Mouse (Mus musculus) embryonic facial prominence, embryonic 13.5 days (tissue): ENCODE data around the gene Syna. TPM values are rescaled to one million over a fixed set of nuclear protein-coding genes. Genes with fewer than 3 reads are reported as not detected.

Source experiments
- ATAC-seq: fragments of 200-750 bp; cut with Nextera tagmentation; 2 replicates; pipeline ENCODE4 v1.8.0; 2017; ENCODE audit warnings: low read depth; ENCODE audit not compliant: insufficient number of reproducible peaks, insufficient read depth, low FRiP score, low TSS enrichment
- H3K27ac ChIP-seq: fragments of 300-500 bp; sonication (generic); 2 replicates; pipeline ENCODE4 v1.5.1; 2015; ENCODE audit warnings: moderate library complexity, mild to moderate bottlenecking, inconsistent platforms
- H3K27me3 ChIP-seq: fragments of 300-500 bp; sonication (generic); 2 replicates; pipeline ENCODE4 v1.6.1; 2015; ENCODE audit warnings: mild to moderate bottlenecking, inconsistent platforms
- H3K36me3 ChIP-seq: fragments of 300-500 bp; sonication (generic); 2 replicates; pipeline ENCODE4 v1.6.1; 2015; ENCODE audit warnings: mild to moderate bottlenecking, inconsistent platforms
- H3K4me1 ChIP-seq: fragments of 300-500 bp; sonication (generic); 2 replicates; pipeline ENCODE4 v1.6.1; 2015; ENCODE audit warnings: inconsistent platforms
- H3K4me2 ChIP-seq: fragments of 300-500 bp; sonication (generic); 2 replicates; pipeline ENCODE4 v1.6.1; 2015; ENCODE audit warnings: moderate library complexity, mild to moderate bottlenecking, inconsistent platforms
- H3K4me3 ChIP-seq: fragments of 300-500 bp; sonication (generic); 2 replicates; pipeline ENCODE4 v1.5.1; 2015; ENCODE audit warnings: mild to moderate bottlenecking, inconsistent platforms
- H3K9ac ChIP-seq: fragments of 300-500 bp; sonication (generic); 2 replicates; pipeline ENCODE4 v1.6.1; 2015; ENCODE audit warnings: mild to moderate bottlenecking, inconsistent platforms
- H3K9me3 ChIP-seq: fragments of 300-500 bp; sonication (generic); 2 replicates; pipeline ENCODE4 v1.6.1; 2016; ENCODE audit warnings: inconsistent platforms
- WGBS: fragments of 180-500 bp; shearing (Covaris S2); methylation state at CpG from one replicate; pipeline ENCODE4 v1.1.7; 2015; ENCODE audit warnings: mixed read lengths; 5-methylcytosine and 5-hydroxymethylcytosine counted together
- microRNA-seq: library from miRNA; unstranded; fragments of <30 nt; microRNA quantifications from one replicate; pipeline ENCODE4, GENCODE M21; 2016
- polyA plus RNA-seq: library from polyadenylated mRNA; unstranded; fragments of >200 nt; fragmentation: Nextera tagmentation; extraction: Ambion mirVana; gene quantifications from 2 replicates; pipeline ENCODE4 v1.2.1, GENCODE M21; 2015

Syna gene
- polyA plus RNA-seq, 1 experiment from 2014 or later = 0.10 TPM

DNA sequence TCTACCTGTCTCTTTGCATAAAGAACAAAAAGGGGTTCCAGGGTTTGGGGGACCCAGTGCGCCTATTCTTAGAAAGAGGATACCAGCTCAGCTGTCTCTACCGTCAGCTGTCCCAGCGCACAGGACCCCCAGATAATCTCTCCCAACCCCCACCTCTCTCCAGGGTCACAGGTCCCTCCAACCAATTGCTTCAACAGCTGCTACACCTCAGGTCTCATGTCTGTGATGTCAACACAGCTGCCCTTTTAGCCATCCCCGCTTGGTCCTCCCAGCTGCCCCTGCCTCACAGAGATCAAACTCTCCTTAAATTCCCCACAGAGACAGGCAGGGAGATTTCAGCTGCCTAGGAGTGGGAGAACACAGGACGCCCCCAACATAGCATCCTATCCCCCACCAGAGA, 36.2 kb downstream of the Syna start:
- Histone ChIP-seq H3K36me3 (peaks cover 75% of the 10 kb centered on the region), H3K4me1 (peaks cover 3% of the 10 kb centered on the region), H3K4me3 (no peak overlapping the region), H3K4me2 (no peak overlapping the region), H3K27me3 (no peaks in the 10 kb centered on the region), H3K9ac (no peak overlapping the region), H3K9me3 (no peaks in the 10 kb centered on the region), H3K27ac (no peak overlapping the region)
- ATAC-seq = no peak
- WGBS = 86% methylated on average over 5 of the region's 5 CpGs

GRCm38 (mm10) chr5:134522524-134522923, 37.4 kb downstream of the Syna start:
- no peaks in the 10 kb centered on the region for H3K9me3 ChIP-seq
- H3K4me2 ChIP-seq = no peak overlapping the region
- no peak overlapping the region for H3K27ac ChIP-seq
- peaks cover 84% of the 10 kb centered on the region for H3K36me3 ChIP-seq
- no peaks in the 10 kb centered on the region for H3K4me1 ChIP-seq
- no peak overlapping the region for H3K9ac ChIP-seq
- ATAC-seq = no peak
- 94% methylated on average over 26 of the region's 26 CpGs for WGBS
- no peaks in the 10 kb centered on the region for H3K27me3 ChIP-seq
- H3K4me3 ChIP-seq = no peak overlapping the region

DNA sequence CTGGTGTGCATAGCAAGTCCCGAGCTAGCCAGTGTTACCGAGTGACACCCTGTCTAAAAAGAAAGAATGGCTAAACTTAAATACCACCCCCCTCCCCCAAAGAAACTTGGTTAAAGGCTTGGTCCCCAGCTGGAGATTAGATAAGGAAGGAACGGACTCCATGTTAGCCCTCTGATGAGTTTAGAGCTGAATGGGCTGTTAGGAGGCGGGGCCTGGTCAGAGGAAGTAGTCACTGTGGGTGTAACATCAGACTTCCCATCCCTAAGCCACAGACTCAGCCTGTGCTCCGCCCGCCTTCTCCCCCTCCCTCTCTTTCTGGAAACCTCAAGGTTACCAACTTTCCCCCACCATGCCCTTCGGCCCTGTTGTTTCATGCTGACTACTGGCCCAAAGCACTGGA, 38.2 kb downstream of the Syna start:
- Histone ChIP-seq H3K9ac (no peak overlapping the region), H3K4me3 (no peak overlapping the region), H3K4me1 (no peaks in the 10 kb centered on the region), H3K27me3 (no peaks in the 10 kb centered on the region), H3K36me3 (peaks cover 91% of the 10 kb centered on the region), H3K27ac (no peak overlapping the region), H3K4me2 (no peak overlapping the region), H3K9me3 (no peaks in the 10 kb centered on the region)
- WGBS = 91% methylated on average over 7 of the region's 7 CpGs
- no peak for ATAC-seq

DNA sequence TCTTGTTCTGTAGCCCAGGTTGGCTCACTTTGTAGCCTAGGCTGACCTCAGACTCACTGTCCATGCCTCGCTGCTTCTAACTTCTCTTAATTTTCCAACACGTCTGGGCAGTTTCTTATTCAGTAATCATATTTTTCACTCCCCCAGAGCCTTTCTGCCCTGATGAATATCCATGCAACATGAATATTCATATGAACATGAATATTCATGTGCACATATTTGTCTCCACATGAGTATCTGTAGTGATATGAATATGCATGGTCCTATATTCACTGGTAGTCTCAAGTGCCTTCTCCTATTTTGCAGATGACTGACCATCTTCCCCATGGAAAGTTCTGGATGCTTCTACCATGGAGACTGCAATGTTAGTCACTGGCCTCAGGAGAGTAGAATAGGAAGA, 38.8 kb downstream of the Syna start:
- no peaks in the 10 kb centered on the region for H3K9me3 ChIP-seq
- no peak overlapping the region for H3K27ac ChIP-seq
- peaks cover 93% of the 10 kb centered on the region for H3K36me3 ChIP-seq
- WGBS = 92% methylated on average over 2 of the region's 2 CpGs
- H3K27me3 ChIP-seq = no peaks in the 10 kb centered on the region
- H3K4me3 ChIP-seq = no peak overlapping the region
- no peak for ATAC-seq
- H3K9ac ChIP-seq = no peak overlapping the region
- no peaks in the 10 kb centered on the region for H3K4me1 ChIP-seq
- H3K4me2 ChIP-seq = no peak overlapping the region

DNA sequence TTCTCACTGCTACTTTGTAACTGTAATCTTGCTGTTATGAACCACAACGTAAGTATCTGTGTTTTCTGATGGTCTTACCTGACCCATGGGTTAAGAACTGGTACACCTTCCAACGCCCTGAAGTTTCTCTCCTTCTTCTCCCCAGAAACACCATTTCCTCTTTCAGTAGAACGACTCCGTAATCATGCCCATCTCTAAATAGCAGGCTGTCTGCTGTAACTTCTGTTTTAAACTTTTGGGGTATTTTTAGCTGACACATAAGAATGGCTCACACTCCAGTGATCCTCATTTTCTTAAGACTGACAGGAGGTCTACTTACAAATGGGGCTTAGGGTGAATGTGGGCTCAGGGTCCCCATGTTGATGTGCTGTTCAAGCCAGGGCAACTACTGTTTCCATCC, 39.9 kb downstream of the Syna start:
- no peak overlapping the region for H3K4me2 ChIP-seq
- H3K9ac ChIP-seq = no peak overlapping the region
- WGBS = 94% methylated on average over 4 of the region's 4 CpGs
- H3K27ac ChIP-seq = no peak overlapping the region
- H3K27me3 ChIP-seq = no peaks in the 10 kb centered on the region
- peaks cover 93% of the 10 kb centered on the region for H3K36me3 ChIP-seq
- H3K4me1 ChIP-seq = no peaks in the 10 kb centered on the region
- H3K9me3 ChIP-seq = no peaks in the 10 kb centered on the region
- no peak overlapping the region for H3K4me3 ChIP-seq
- ATAC-seq = no peak

DNA sequence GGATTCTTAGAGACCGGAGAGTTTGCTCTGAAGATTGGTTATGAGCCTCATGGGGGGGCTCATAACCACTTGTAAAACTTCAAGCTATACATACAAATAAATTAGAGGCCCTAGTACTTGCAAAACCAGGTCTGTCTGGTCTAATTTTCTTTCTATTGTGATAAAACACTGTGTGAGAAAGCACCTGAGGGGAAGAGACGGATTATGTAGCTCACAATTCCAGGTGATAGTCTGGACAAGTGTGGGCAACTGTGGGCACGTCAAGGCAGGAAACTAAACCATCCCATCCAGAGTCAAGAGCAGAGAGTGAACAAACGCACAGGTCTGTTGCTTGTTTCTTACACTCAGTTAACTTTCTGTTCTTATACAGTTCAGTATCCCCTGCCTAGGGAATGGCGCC, 40.5 kb downstream of the Syna start:
- no peak overlapping the region for H3K4me2 ChIP-seq
- no peaks in the 10 kb centered on the region for H3K9me3 ChIP-seq
- no peak for ATAC-seq
- H3K27ac ChIP-seq = no peak overlapping the region
- H3K36me3 ChIP-seq = peaks cover 94% of the 10 kb centered on the region
- no peak overlapping the region for H3K9ac ChIP-seq
- 81% methylated on average over 5 of the region's 5 CpGs for WGBS
- no peaks in the 10 kb centered on the region for H3K27me3 ChIP-seq
- no peak overlapping the region for H3K4me3 ChIP-seq
- H3K4me1 ChIP-seq = no peaks in the 10 kb centered on the region

GRCm38 (mm10) chr5:134512086-134512485, 47.9 kb downstream of the Syna start:
- Histone ChIP-seq H3K4me3 (no peak overlapping the region), H3K9me3 (no peaks in the 10 kb centered on the region), H3K36me3 (peaks cover 95% of the 10 kb centered on the region), H3K27me3 (no peaks in the 10 kb centered on the region), H3K9ac (no peak overlapping the region), H3K4me1 (no peaks in the 10 kb centered on the region; the same call in 1 of the 2 replicates), H3K4me2 (no peak overlapping the region), H3K27ac (no peak overlapping the region)
- WGBS = 72% methylated on average over 5 of the region's 5 CpGs
- ATAC-seq = no peak

DNA sequence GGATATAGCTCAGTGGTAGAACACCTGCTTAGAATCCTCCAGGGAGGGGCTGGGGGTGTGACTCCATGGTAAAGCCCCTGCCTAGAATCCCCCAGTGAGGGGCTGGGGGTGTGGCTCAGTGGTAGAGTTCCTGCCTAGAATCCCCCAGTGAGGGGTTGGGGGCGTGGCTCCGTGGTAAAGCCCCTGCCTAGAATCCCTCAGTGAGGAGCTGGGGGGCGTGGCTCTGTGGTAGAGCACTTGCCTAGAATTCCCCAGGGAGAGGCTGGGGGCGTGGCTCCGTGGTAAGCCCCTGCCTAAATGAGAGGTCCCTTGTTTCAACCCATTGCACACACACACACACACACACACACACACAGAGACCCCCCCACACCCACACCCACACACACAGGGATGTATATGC, 49.7 kb downstream of the Syna start:
- H3K27ac ChIP-seq = no peak overlapping the region
- no peak overlapping the region for H3K4me3 ChIP-seq
- H3K27me3 ChIP-seq = no peaks in the 10 kb centered on the region
- H3K4me2 ChIP-seq = no peak overlapping the region
- ATAC-seq = no peak
- no peak overlapping the region for H3K9ac ChIP-seq
- no peaks in the 10 kb centered on the region; the same call in 1 of the 2 replicates for H3K4me1 ChIP-seq
- H3K9me3 ChIP-seq = no peaks in the 10 kb centered on the region
- WGBS = 93% methylated on average over 5 of the region's 5 CpGs
- peaks cover 89% of the 10 kb centered on the region for H3K36me3 ChIP-seq

DNA sequence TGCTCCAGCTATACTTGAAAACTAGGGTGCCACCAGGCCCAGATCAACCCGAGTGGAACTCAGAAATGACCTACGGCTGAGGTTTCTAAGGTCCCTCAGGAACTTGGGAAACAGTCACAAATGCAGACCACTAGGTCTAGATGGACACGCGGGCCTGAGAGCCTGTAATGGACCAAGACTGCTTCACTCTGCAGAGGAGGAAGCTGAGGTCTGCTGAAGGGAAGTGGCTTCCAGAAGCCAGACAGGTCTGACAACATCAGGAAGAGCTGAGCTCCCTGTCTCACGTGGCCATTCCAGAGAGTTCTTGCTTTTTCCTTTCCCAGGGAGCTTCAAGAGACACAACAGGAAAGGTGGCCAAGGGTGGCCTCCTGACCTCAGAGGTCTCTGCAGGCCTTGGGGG, 51.0 kb downstream of the Syna start:
- ATAC-seq = no peak
- H3K9me3 ChIP-seq = no peaks in the 10 kb centered on the region
- no peak overlapping the region for H3K27ac ChIP-seq
- 85% methylated on average over 5 of the region's 5 CpGs for WGBS
- H3K4me2 ChIP-seq = no peak overlapping the region
- no peak overlapping the region for H3K9ac ChIP-seq
- no peaks in the 10 kb centered on the region; the same call in 1 of the 2 replicates for H3K4me1 ChIP-seq
- H3K36me3 ChIP-seq = peaks cover 89% of the 10 kb centered on the region
- no peaks in the 10 kb centered on the region for H3K27me3 ChIP-seq
- no peak overlapping the region for H3K4me3 ChIP-seq

Small RNAs within 50 kb of the gene (microRNA-seq; reads per million reads assigned to microRNA genes)
- gene Mir7228 = not detected

Other genes starting within 250 kb of the Syna start
- 225 and 236 TPM in 2 replicates for gene Gtf2i, start 245.4 kb downstream of the Syna start, polyA plus RNA-seq
- gene Gtf2ird1, start 103.5 kb downstream of the Syna start, polyA plus RNA-seq = 130 TPM in 2 replicates
- gene Clip2, start 7.7 kb downstream of the Syna start, polyA plus RNA-seq = 5.4 and 5.8 TPM in 2 replicates
- gene Rfc2, start 21.2 kb upstream of the Syna start, polyA plus RNA-seq = 326 and 332 TPM in 2 replicates
- gene Lat2, start 54.9 kb upstream of the Syna start, polyA plus RNA-seq = 2.6 and 2.9 TPM in 2 replicates
- 471 and 483 TPM in 2 replicates for gene Eif4h, start 79.3 kb upstream of the Syna start, polyA plus RNA-seq
- gene Limk1, start 128.4 kb upstream of the Syna start, polyA plus RNA-seq = 11.6 and 11.9 TPM in 2 replicates
- gene Eln, start 187.2 kb upstream of the Syna start, polyA plus RNA-seq = 81.1 and 93.0 TPM in 2 replicates